14 mouse cellular contexts compared by ENCODE assay signal in genomic region chr9:113749356-113749755, GRCm38 (mm10). TPM values are rescaled to one million over a fixed set of nuclear protein-coding genes. Genes with fewer than 3 reads are reported as not detected.
A peak's percentile ranks its signal among the peaks of the same experiment; 100 is the strongest.
DNase-seq lines count a peak whose midpoint lies in the region; ATAC-seq lines count a peak whose summit lies in the region.
"Had no signal": no experiment of that assay in that cellular context is flagged by ENCODE, and none has a peak within 500 bp of the region (broad histone marks: within the 10 kb centered on the region; RNA-seq: fewer than 3 reads in every experiment).

No protein-coding gene starts in this region.

- no peaks in the 10 kb centered on the region for H3K27me3 ChIP-seq in kidney, embryonic 14.5 days (ENCODE audit: control insufficient read depth, insufficient read depth, low read length)
- H3K27me3 ChIP-seq in midbrain, embryonic 16.5 days (ENCODE audit: control insufficient read depth, insufficient read depth, low read depth, low read length): no peaks in the 10 kb centered on the region
- H3K27me3 ChIP-seq: CH12.LX; limb, embryonic 15.5 days; neural tube, embryonic 15.5 days had no signal

- peaks cover 5% of the 10 kb centered on the region; the same call in 1 of the 2 replicates for H3K36me3 ChIP-seq in kidney, embryonic 14.5 days (ENCODE audit: control insufficient read depth, insufficient read depth, low read length)
- H3K36me3 ChIP-seq in midbrain, embryonic 16.5 days (ENCODE audit: control insufficient read depth, insufficient read depth, low read length): no peaks in the 10 kb centered on the region
- H3K36me3 ChIP-seq: limb, embryonic 15.5 days; neural tube, embryonic 15.5 days had no signal

- 72% methylated on average over 7 of the region's 7 CpGs for WGBS in kidney, embryonic 14.5 days
- 85% methylated on average over 7 of the region's 7 CpGs for WGBS in midbrain, embryonic 16.5 days

- DNase-seq in kidney, adult 18-20 months: peak; percentile 44
- peak; percentile 73 to 79 for DNase-seq in adrenal gland, postnatal 36 days
- DNase-seq in kidney, adult 9 months: peak; percentile 80
- peak; percentile 47 for DNase-seq in lung, postnatal 36 days
- no peak for DNase-seq in thymus, postnatal 25 days
- DNase-seq in left cerebral cortex, adult 11 months (ENCODE audit: low spot score): no peak
- DNase-seq: cerebellum, postnatal 10 days had no signal

- no peak overlapping the region for H3K4me3 ChIP-seq in kidney, embryonic 14.5 days (ENCODE audit: low read length)
- H3K4me3 ChIP-seq in midbrain, embryonic 16.5 days (ENCODE audit: low read depth, low read length): no peak overlapping the region
- H3K4me3 ChIP-seq: limb, embryonic 15.5 days; neural tube, embryonic 15.5 days had no signal

- no peak overlapping the region for H3K27ac ChIP-seq in kidney, embryonic 14.5 days (ENCODE audit: low read depth, low read length)
- H3K27ac ChIP-seq in midbrain, embryonic 16.5 days (ENCODE audit: low read length): no peak overlapping the region
- H3K27ac ChIP-seq: hindbrain, postnatal 0 days; limb, embryonic 15.5 days; neural tube, embryonic 15.5 days had no signal

- no peak overlapping the region for H3K9ac ChIP-seq in kidney, embryonic 14.5 days (ENCODE audit: low read depth, low read length)
- no peak overlapping the region for H3K9ac ChIP-seq in midbrain, embryonic 16.5 days (ENCODE audit: low read depth, low read length)
- H3K9ac ChIP-seq: limb, embryonic 15.5 days; neural tube, embryonic 15.5 days had no signal

- no peaks in the 10 kb centered on the region for H3K4me1 ChIP-seq in kidney, embryonic 14.5 days (ENCODE audit: control insufficient read depth, insufficient read depth, low read length)
- no peaks in the 10 kb centered on the region for H3K4me1 ChIP-seq in midbrain, embryonic 16.5 days (ENCODE audit: control insufficient read depth, insufficient read depth, low read length)
- H3K4me1 ChIP-seq: limb, embryonic 15.5 days; neural tube, embryonic 15.5 days had no signal

- H3K4me2 ChIP-seq in kidney, embryonic 14.5 days (replicated peaks; ENCODE audit: low read depth, low read length): no peak overlapping the region
- H3K4me2 ChIP-seq in midbrain, embryonic 16.5 days (ENCODE audit: low read length): no peak overlapping the region
- H3K4me2 ChIP-seq: limb, embryonic 15.5 days; neural tube, embryonic 15.5 days had no signal

- H3K9me3 ChIP-seq in kidney, embryonic 14.5 days (ENCODE audit: control insufficient read depth, low read length): no peaks in the 10 kb centered on the region
- H3K9me3 ChIP-seq in midbrain, embryonic 16.5 days (replicated peaks; ENCODE audit: control insufficient read depth, low read length, poor library complexity, severe bottlenecking): no peaks in the 10 kb centered on the region
- H3K9me3 ChIP-seq: limb, embryonic 15.5 days; neural tube, embryonic 15.5 days had no signal

- no peak for ATAC-seq in kidney, embryonic 14.5 days (ENCODE audit: low FRiP score, low TSS enrichment)
- no peak for ATAC-seq in midbrain, embryonic 16.5 days
- ATAC-seq: forebrain, embryonic 16.5 days; hindbrain, postnatal 0 days had no signal

RNA-seq across cellular contexts. Expression of gene Clasp2, which starts 8.1 kb away (rescaled TPM):
- 20.3 and 29.6 TPM in 2 replicates for polyA plus RNA-seq in kidney, embryonic 14.5 days (2014; fragmentation: Nextera tagmentation; extraction: Ambion mirVana)
- total RNA-seq in adrenal gland, postnatal 36 days (2021): 100 to 1,000 TPM; 134 to 261 TPM
- 145 and 154 TPM in 2 replicates for polyA plus RNA-seq in midbrain, embryonic 16.5 days (2015; fragmentation: Nextera tagmentation; extraction: Ambion mirVana)

RNA-seq across cellular contexts. Expression of gene Pdcd6ip, which starts 41.3 kb away (rescaled TPM):
- 38.9 and 79.5 TPM in 2 replicates for polyA plus RNA-seq in kidney, embryonic 14.5 days (2014; fragmentation: Nextera tagmentation; extraction: Ambion mirVana)
- 100 to 1,000 TPM; 185 to 190 TPM for total RNA-seq in adrenal gland, postnatal 36 days (2021)
- polyA plus RNA-seq in midbrain, embryonic 16.5 days (2015; fragmentation: Nextera tagmentation; extraction: Ambion mirVana): 35.9 and 37.4 TPM in 2 replicates

Comparison
In these comparisons a context has a peak if more than half of its experiments do, and no peak if none do; other contexts are left out.
1. DNase-seq: peak in kidney, adult 18-20 months (single experiment), adrenal gland, postnatal 36 days (2 of 2), kidney, adult 9 months (single experiment) and lung, postnatal 36 days (single experiment); none in thymus, postnatal 25 days (single experiment) and left cerebral cortex, adult 11 months (single experiment).